Mouse (Mus musculus): Measurements from ENCODE around the gene Spaca3. TPM values are rescaled to one million over a fixed set of nuclear protein-coding genes. Genes with fewer than 3 reads are reported as not detected.

Spaca3 gene
- total and polyA plus RNA-seq, 3 experiments = not detected

Other genes starting within 250 kb of the Spaca3 start
- 2.1 and 2.9 TPM in 2 replicates for gene Myo1d, start 78.3 kb upstream of the Spaca3 start, total RNA-seq (2012; rRNA removed)
- gene Myo1d, start 78.3 kb upstream of the Spaca3 start, total RNA-seq (2014; rRNA removed) = 1.7 and 2.2 TPM in 2 replicates
- gene Myo1d, start 78.3 kb upstream of the Spaca3 start, polyA plus RNA-seq (2012; ENCODE audit: insufficient read length, low read depth) = 4.7 and 5.6 TPM in 2 replicates
- 9.1 and 12.7 TPM in 2 replicates for gene Tmem98, start 48.2 kb upstream of the Spaca3 start, total RNA-seq (2012; rRNA removed)
- 21.3 and 23.6 TPM in 2 replicates for gene Tmem98, start 48.2 kb upstream of the Spaca3 start, total RNA-seq (2014; rRNA removed)
- 15.6 and 18.4 TPM in 2 replicates for gene Tmem98, start 48.2 kb upstream of the Spaca3 start, polyA plus RNA-seq (2012; ENCODE audit: insufficient read length, low read depth)

Measured in CH12.LX (cell line).